ENCODE assay signal across 25 mouse cellular contexts in the genomic region with DNA sequence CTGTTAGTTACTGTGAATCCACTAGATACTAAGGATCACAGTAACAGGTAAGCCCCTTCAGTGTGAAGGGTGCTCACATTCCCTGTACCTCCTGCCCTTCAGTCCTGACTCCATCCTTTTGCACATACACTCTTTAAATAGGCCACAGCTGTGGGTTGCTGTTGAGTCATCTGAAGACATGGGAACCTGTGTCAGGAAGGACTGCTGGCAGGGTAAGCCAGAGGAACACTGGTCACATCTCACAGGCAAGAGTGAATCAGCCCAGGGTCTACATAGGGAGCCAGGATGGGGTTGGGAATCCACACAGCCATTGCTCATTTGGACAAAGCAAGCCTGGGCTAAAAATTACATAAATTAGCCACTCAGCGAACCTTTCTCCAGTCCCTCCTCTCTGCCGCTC.
"Had no signal": no experiment of that assay in that cellular context is flagged by ENCODE, and none has a peak within 500 bp of the region (broad histone marks: within the 10 kb centered on the region; RNA-seq: fewer than 3 reads in every experiment).

No protein-coding gene starts in this region.

- H3K9ac ChIP-seq: limb, embryonic 13.5 days; liver, embryonic 12.5 days; liver, embryonic 15.5 days; lung, embryonic 15.5 days; midbrain, embryonic 12.5 days; midbrain, embryonic 15.5 days; neural tube, embryonic 12.5 days; neural tube, embryonic 15.5 days had no signal

- H3K9me3 ChIP-seq: limb, embryonic 10.5 days; limb, embryonic 13.5 days; liver, embryonic 12.5 days; liver, embryonic 15.5 days; lung, embryonic 15.5 days; midbrain, embryonic 12.5 days; midbrain, embryonic 15.5 days; neural tube, embryonic 12.5 days; neural tube, embryonic 15.5 days had no signal

- DNase-seq: kidney, adult 11 months; kidney, adult 8-10 months; kidney, postnatal 14 days; kidney, postnatal 4 days; layer of hippocampus, adult 9-11 months; layer of hippocampus, postnatal 36 days; liver; lung, adult 18-20 months; lung, postnatal 10 days; lung, postnatal 36 days; retina, postnatal 1 day; right cerebral cortex, postnatal 4 days; thymus, adult 2 months; thymus, postnatal 14 days; thymus, postnatal 4 days had no signal

- H3K4me2 ChIP-seq: limb, embryonic 13.5 days; liver, embryonic 12.5 days; liver, embryonic 15.5 days; lung, embryonic 15.5 days; midbrain, embryonic 12.5 days; midbrain, embryonic 15.5 days; neural tube, embryonic 12.5 days; neural tube, embryonic 15.5 days had no signal

- ATAC-seq: liver, embryonic 12.5 days; midbrain, embryonic 15.5 days had no signal

- H3K36me3 ChIP-seq: limb, embryonic 10.5 days; limb, embryonic 13.5 days; liver, embryonic 12.5 days; liver, embryonic 15.5 days; lung, embryonic 15.5 days; midbrain, embryonic 12.5 days; midbrain, embryonic 15.5 days; neural tube, embryonic 12.5 days; neural tube, embryonic 15.5 days had no signal

- H3K4me3 ChIP-seq: limb, embryonic 10.5 days; limb, embryonic 13.5 days; liver, embryonic 12.5 days; liver, embryonic 15.5 days; lung, embryonic 15.5 days; midbrain, embryonic 12.5 days; midbrain, embryonic 15.5 days; neural tube, embryonic 12.5 days; neural tube, embryonic 15.5 days had no signal

- H3K27ac ChIP-seq: limb, embryonic 10.5 days; limb, embryonic 13.5 days; liver, embryonic 12.5 days; liver, embryonic 15.5 days; lung, embryonic 15.5 days; midbrain, embryonic 12.5 days; midbrain, embryonic 15.5 days; neural tube, embryonic 12.5 days; neural tube, embryonic 15.5 days; stomach, postnatal 0 days had no signal

- H3K27me3 ChIP-seq: limb, embryonic 13.5 days; liver, embryonic 12.5 days; liver, embryonic 15.5 days; lung, embryonic 15.5 days; midbrain, embryonic 12.5 days; midbrain, embryonic 15.5 days; neural tube, embryonic 12.5 days; neural tube, embryonic 15.5 days had no signal

- H3K4me1 ChIP-seq: limb, embryonic 10.5 days; limb, embryonic 13.5 days; liver, embryonic 12.5 days; liver, embryonic 15.5 days; lung, embryonic 15.5 days; midbrain, embryonic 12.5 days; midbrain, embryonic 15.5 days; neural tube, embryonic 12.5 days; neural tube, embryonic 15.5 days had no signal
